Mouse (Mus musculus) erythroid progenitor cell, adult 5-6 weeks (primary cell): ENCODE results near the gene Plxna4. TPM values are rescaled to one million over a fixed set of nuclear protein-coding genes. Genes with fewer than 3 reads are reported as not detected.

ENCODE experiments used
- ATAC-seq: replicated peaks from 2 replicates; pipeline ENCODE4 v1.8.0; 2016; ENCODE audit warnings: moderate number of reproducible peaks, mild to moderate bottlenecking, moderate TSS enrichment, inconsistent platforms; ENCODE audit not compliant: poor library complexity, low FRiP score, severe bottlenecking
- total RNA-seq, 2 experiments: library from RNA; stranded (forward) in 1 of 2; stranded (reverse) in 1 of 2; fragments of 150-400 nt in 1 of 2; fragments of 186-747, 209-891 nt in 1 of 2; gene quantifications; 2 replicates each; pipeline versions ENCODE4 v1.2.3 to v1.2.4; 2015 to 2017; ENCODE audit warnings: low replicate concordance in 2 of 2

Gene Plxna4
- total RNA-seq, 2 experiments from 2014 or later: not detected

DNA sequence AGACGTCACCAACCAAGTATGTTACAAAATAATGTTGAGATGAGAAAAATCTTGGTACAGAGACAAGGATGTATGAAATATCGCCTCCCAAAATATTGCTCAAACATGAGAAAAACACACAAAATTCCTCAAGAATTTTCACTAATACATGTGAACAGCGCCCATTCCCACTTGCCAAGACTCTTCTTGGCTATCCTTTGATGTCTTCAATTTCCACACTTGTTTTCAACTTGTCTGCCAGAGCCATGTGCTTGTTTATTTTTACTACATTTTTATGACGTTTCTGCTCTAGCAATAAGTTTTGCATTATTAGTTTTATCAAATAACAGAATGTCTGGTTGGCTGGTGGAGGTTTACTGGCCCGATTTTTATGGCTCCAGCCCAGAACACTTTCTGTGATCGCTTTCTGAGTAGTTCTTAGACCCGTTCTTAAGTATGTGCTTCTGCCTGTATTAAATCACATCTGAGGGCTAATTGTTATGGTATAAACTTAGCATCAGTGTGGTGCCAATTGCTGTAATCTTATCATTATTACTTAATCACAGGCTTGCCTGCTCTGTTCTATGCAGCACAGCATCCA lies 224.4 kb downstream of the Plxna4 start:
- ATAC-seq: no peak

DNA sequence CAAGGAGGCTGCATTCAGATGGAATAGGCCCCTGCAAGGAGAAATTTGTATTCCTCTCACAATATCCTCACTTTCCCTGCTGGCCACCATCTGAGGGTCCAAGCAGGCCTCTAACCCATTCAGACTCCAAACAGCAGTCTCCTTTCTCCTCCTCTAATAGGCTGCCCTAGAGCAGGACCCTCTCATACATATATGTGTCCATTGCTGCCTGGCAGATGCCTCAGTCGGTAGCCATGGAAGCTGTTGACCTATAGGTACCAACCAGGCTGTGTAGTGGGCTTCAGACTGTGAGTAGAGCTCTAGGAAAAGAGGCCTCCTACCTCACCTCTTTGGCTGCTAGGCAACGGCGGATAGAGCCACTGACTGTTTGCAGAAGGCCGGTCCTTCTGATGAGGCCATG lies 225.6 kb downstream of the Plxna4 start:
- ATAC-seq: no peak

DNA sequence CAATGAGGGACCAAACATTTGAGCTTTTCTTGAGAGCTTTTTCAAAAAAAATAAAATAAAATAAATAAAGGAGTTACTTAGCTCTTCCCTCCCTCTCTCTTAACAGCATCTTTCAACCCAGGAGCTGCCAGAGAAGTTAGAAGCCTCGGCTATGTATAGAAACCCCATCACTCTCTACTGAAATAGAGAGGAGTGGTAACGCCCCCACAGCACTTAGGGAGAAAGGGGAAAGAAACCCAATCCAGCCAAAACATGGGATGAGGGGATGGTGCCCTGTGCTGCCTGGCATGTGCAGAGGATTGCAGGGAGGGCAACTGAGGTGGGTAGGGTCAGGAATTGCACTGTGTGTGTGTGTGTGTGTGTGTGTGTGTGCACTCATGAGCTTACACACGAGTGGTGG lies 228.3 kb downstream of the Plxna4 start:
- ATAC-seq: no peak

DNA sequence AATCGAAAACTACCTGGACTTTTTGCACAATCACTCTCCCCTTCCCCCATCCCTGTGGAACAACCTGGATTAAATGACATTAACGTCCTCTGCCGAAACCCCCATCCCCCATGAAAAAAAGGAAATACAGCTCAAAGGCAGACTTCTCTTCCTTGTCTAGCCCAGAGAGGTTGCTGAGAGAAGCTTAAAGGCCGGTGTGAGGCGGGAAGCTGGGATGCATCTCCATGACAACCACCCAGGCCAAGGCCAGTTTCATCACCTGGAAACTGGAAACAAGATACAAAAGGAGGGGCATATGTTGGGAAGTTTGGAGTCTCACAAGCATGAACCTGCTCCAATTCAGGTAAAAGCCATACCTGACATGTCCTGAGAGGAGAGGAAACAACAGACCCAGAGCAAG lies 230.5 kb downstream of the Plxna4 start:
- no peak for ATAC-seq

DNA sequence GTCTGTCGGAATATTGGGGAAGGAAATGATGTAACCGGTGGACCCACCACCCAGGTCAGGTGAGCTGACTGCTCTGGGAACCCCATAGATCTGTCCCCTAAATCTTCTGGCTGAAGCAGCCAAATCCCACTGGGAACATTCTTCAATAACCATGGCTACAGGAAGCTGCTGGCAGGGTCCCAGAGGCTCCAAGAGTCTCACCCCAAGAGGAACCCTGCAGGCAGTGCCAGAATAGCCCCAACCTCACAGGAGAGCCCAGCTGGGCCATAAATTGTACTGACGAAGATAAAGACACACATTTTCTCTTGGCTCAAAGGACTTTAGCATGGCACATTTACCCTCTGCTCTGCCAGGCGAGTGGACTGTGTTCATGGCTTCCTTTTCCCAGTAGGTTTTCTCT lies 232.4 kb downstream of the Plxna4 start:
- no peak for ATAC-seq

DNA sequence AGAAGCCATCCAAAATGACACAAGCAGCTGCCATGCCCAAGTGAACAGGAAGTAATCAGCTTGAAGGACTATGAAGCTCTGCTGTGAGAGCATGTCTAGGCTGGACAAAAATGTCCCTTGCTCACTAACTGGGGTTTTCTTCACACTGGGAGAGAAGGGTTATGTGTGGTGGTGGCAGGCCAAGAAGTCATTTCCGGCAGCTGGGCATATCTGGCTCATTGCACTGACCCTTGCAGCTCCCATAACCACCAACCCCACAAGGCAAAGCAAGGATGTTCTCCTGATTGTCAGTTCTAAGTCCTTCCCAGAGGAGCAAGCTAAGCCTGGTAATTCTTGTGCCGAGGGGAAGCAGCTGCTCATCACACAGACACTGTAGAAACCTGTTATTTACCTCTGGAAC lies 239.0 kb downstream of the Plxna4 start:
- no peak for ATAC-seq

DNA sequence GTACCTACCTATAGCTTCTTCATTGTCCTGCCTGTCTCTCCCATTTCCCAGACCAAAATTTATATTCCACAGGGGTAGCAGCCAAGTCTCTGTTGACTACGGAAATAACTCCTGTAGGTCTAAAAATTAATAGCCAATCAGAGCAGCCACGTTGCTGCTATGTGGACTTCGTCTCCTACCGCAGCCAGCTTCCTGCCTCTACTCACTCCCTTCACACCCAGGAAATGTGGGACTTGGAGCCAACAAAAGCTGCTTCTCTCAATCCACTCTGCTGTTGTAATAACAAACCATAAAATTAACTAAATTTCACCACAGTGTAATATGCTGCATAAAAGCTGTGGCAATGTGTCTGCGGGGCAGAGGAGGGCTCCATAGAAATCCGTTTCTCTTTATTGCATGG lies 239.9 kb downstream of the Plxna4 start:
- ATAC-seq: no peak

DNA sequence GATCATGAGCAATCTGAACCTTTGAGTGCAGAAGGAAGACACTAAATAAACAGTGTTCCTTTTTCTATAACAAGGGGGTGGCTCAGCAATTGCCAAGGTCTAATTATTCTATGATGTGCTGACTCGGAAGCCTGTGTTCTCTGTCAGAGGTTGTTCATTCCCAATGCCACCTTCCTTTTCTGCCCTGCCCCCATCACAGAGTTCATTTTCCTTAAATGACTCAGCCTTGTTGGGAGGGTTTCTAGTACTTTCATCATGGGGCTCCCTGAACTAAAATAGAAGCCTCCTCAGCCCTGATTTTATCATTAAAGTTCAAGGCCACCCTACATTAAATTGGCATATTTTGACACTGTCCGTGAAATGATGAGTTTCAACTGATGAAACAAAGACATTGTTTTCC lies 242.0 kb downstream of the Plxna4 start:
- ATAC-seq: no peak

DNA sequence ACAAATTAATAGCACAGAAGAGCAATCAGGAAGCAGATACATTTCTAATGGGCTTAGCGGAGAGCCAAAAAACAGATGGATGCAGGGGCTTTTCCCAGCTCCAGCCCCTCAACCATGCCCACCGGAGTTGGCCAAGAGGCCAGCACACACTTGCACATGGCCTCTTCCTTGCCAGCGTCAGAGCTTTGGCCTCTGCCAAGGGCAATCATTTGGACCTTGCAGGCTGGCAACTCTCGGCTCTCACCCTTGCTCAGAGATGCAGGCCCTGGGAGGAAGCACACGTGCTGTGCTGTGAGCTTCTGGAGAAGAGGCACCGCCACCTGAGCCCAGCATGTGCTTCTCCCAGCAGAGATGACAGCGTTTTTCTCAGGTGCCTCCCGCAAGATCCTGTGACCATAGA lies 245.3 kb downstream of the Plxna4 start:
- ATAC-seq: no peak

DNA sequence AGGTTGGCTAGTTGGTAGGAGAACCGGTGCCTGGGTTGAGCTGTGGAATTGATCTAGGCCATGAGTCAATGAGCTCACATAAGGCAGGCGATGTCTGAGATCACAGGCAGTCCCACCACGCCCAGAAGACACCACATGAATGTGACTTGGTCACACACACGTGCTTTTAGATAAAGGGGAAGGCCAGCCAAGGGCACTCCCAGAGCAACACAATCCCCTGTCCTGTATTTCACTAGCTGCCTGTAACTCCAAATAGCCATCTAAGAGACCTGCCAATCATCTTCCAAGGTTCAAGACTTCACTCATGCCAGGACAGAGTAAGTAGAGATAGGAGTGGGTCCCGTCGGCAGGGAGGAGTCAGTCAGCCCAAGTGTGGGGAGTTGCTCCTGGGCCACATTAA lies 245.7 kb downstream of the Plxna4 start:
- no peak for ATAC-seq

DNA sequence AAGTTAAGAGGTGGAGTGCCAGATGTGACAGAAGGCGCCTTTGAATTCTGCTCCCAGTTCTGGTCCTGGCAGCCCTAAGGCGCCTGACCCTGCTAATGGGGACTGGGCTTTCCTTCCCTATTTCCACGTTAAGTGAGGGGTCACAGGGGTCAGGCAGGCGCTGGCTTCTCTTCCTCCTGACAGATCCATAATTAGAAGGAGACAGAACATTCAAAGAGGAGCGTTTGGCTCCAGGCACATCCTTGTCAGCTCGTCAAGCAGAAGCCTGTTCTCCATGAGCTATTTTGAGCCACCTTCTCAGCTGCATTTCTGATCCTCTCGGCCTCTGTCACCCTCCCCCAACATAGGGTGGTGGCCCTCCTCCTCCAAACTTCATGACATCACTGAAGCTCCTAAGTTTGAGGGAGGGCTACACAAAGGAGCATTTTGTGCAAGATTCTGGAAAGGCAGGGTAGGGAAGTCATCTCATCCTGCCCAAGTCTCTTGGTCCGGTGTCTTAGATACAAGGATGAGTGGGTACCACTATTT lies 249.5 kb downstream of the Plxna4 start:
- ATAC-seq: no peak

DNA sequence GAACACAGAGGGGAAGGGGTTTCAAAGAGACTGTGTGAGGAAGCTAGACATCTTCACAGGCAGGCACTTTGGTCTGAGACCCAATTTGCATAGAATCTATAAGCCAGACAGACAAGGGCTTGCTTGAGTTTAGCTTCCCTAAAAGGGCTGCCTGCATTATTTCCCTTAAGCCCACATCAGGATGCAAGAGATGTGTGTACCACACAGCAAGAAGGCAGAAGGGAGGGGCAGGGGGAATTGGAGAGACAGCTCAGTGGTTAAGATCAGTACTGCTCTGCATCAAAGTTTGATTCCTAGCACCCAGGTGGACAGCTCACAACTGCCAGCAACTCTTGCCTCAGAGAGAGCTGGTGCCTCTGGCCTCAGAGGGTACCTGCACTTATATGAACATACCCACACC lies 256.7 kb downstream of the Plxna4 start:
- ATAC-seq: no peak

DNA sequence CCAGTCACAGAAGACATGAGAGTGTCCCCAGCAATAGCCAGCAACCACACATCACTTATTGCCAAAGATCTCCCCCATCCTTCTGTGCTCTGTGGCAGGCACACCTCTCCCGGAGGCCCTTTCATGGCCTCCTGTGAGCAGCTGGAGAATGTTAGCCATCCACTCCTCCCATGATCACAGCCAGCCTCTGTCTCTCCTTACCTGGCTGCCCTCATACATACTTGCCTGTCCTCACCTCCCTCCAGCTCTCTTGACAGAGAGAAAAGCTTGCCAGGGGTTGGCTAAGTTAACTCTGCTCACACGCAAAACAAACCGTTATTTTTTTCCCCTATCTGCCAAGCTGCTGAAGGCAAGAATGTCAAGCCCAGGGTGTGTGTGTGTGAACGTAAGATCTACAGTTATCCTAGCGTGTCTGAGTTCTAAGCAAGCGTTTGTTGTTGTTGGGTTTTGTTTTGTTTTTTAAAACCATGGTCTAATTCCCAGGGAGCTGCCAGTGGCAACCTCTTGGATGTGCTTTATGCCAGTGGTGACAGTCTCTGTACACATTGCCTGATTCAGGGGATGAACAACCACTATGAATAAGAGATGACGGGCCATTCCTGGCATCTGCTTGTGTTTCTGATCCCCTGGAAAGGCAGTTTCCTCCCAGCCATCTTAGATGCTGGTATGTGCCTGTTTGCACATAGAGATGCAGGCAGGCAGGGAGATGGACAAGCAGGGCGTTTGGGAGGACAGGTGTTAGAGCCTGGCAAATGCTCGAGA lies 257.8 kb downstream of the Plxna4 start:
- no peak for ATAC-seq

DNA sequence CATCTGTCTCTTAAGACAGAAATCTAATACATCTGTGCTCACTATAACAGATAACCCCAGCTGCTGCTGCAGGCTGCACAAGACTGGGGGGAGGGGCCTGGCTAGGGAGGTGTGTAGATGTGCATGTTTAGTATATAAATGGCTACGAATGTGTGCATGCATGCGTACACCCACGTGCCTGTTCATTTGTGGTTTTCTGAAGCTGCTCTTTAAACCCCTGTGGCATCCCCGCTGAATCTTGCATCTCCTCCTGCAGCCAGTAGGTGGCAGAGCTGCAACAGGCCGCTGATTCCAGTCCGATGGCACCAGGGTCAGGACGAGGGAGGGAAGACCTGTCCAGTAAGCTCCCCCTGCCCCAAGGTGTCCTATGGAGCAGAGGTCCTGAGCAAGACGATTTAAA lies 260.0 kb downstream of the Plxna4 start:
- no peak; the same call in 1 of the 2 replicates for ATAC-seq

DNA sequence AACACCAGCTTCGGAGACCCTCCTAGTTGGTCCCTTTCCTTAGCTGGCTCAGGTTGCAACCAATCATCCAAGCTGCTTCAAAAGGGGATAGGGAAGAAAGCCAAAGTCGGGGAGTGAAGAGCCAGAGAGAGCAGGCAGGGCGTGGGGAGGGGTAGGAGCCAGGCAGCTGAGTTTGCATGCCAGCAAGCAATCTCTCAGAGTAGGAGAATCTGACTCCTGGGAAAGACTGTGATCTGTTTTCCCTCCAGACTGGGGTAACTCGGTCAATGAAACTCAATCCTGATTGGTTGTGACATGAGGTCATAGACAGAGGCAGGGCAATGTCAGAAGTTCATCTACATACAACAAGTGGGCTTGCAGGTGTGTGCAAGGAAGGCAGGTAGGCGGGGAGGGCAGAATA lies 260.8 kb downstream of the Plxna4 start:
- ATAC-seq: no peak

DNA sequence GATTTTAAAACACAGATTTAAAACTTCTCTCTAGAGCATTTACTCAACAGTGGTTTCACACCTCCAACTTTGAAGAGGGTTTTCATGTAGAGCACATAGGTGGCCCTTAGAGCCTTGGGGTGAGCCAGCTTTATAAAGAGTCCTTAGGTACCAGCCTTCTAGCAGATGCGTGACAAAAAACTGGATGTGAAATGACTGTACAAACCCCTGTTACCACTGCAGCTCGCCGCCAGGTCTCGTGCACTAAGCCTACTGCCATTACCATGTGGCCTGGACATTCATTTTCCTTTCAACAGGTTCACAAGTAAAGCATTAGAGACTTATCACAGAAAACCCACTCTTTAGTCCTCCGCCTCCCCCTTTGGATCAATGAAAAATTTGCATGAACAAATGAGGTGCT lies 261.6 kb downstream of the Plxna4 start:
- ATAC-seq: no peak

DNA sequence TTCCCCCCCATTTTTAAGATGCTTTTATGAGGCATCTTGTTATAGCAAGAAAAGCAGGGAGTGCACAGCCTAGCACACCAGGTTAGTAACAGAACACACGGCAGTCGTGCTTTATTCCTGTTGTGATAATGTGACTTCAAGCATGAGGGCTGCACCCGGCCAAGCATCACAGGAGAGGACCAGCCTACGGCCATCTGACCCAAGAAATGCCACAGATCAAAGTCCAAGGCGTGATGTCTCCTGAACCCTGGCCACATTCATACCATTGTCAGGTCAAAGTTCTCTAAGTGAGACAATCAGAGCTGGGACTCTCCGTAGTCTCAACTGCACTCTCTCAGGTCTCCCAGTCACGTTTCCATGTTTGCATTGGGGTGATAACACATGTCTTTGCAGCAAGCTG lies 262.1 kb downstream of the Plxna4 start:
- no peak for ATAC-seq

DNA sequence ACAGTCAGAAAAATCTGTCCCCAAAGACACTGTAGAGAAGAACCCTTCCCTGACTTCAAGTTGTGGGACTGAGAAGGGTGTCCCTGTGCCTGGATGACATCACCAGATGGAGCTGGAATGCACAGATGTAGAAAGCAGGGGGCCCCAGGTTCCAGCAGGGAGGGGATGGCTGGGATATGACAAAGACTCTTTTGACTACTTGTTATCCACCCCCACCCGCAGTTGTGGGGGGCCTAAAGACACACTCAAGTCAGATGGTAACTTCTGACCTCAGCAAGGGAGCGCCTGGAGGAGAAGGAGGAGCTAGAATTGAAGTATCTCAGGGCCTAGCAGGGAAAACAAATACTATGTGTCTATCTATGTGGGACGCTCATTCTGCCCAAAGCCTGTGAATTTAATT lies 266.8 kb downstream of the Plxna4 start:
- no peak for ATAC-seq

DNA sequence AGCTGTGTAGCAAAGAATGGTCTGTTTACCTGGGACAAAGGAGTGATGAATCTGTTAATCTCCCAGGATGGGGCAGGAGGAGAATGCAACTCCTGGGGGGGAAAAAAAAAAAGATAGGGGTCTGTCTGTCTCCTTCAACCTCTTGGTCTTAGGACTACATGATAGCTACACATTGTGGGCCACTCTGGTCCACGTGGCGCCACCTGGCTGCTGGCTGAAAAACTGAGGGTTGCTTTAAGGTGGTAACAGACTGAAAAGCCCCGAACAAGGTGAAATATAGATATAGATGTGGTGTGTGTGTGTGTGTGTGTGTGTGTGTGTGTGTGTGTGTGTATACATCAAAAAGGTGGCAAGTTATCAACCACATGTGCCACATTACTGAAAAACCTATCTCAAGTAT lies 267.7 kb downstream of the Plxna4 start:
- ATAC-seq: no peak

DNA sequence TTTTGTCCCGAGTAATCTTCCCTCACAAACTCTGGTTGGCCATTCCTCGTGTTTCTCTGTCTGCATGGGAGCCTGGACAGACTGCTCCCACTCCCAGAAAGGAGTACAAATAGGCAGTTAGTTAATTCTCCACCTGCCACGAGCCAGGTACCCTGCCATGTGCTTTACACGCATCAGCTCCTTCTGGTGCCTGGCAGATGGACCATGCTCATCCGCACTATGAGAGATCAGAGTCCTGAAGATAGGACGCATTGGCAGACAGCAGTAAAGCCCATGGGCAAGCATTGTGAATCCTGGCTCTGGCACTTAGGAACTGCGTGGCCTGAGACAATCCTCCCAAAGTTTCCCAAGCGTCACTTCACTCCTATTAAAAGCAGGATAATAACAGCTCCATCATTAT lies 270.5 kb downstream of the Plxna4 start:
- ATAC-seq: no peak

DNA sequence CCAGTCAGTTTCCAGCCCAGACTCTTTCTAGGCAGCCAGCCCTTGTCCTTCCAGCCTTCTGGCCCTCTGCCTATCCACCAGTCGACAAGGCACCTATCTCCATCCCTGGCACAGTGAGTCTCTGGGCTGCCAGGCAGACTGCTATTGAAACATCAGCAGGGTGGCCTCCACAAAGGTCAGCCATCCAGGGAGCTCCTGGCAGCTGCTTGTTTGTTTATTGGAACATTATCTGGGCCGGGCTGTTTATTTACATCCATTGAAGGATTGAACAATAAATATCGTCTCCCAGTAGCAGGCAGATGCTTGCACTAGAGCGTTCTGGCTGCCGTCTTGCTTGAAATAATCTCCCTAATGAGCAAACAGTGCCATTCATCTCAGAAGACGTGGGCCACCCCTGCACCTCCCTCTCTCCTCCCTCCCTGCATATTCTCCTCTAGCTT lies 273.0 kb downstream of the Plxna4 start:
- no peak for ATAC-seq

DNA sequence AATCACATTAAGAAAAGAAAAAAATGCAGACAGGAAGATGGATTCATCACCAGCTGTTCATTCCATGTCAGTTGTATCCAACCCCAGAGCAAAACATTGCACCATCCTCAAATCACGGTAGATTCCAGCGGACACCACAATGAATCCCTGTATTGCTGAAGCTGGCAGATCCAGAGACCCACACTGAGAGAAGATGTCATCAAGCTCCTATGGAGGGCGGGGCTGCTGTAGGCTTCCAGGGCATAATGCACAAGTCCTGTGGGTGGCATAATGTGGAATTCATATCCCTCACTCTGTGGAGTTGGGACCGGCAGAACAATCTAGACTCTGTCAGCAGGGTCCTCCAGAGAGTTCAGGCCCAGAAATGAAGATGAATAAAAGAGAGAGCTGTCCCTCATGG lies 278.8 kb downstream of the Plxna4 start:
- no peak for ATAC-seq
